Mouse (Mus musculus) liver, adult 2 months (tissue): ENCODE data around the gene Abhd13. TPM values are rescaled to one million over a fixed set of nuclear protein-coding genes. Genes with fewer than 3 reads are reported as not detected.

Experiments used
- DNase-seq: peaks from one replicate; pipeline ENCODE4 v3.0.0-alpha.2; 2011; ENCODE audit warnings: low read depth, low spot score; ENCODE audit errors: extremely low read depth
- H3K27ac ChIP-seq: fragments of 200-500 bp; replicated peaks from 2 replicates; pipeline ENCODE4 v1.5.1; 2012; ENCODE audit warnings: low read depth, mild to moderate bottlenecking, control low read depth, inconsistent platforms, low read length; ENCODE audit not compliant: insufficient read depth
- H3K27me3 ChIP-seq: fragments of 200-500 bp; 2 replicates; pipeline ENCODE4 v1.6.1; 2012; ENCODE audit warnings: mild to moderate bottlenecking, moderate library complexity, low read length, inconsistent platforms; ENCODE audit not compliant: control insufficient read depth, insufficient read depth
- H3K36me3 ChIP-seq: fragments of 200-500 bp; 2 replicates; pipeline ENCODE4 v1.6.1; 2012; ENCODE audit warnings: low read length, inconsistent platforms; ENCODE audit not compliant: control insufficient read depth, insufficient read depth
- H3K4me1 ChIP-seq: fragments of 200-500 bp; 2 replicates; pipeline ENCODE4 v1.6.1; 2011; ENCODE audit warnings: low read length; ENCODE audit not compliant: control insufficient read depth, insufficient read depth
- H3K4me3 ChIP-seq: fragments of 200-500 bp; 2 replicates; pipeline ENCODE4 v1.5.1; 2011; ENCODE audit warnings: low read depth, mild to moderate bottlenecking, control low read depth, low read length, moderate library complexity; ENCODE audit not compliant: insufficient read depth
- H3K79me2 ChIP-seq: fragments of 200-500 bp; 2 replicates; pipeline ENCODE4 v1.6.1; 2012; ENCODE audit warnings: inconsistent platforms, mild to moderate bottlenecking, low read length, moderate library complexity; ENCODE audit not compliant: control insufficient read depth, insufficient read depth
- H3K9ac ChIP-seq: fragments of 200-500 bp; 2 replicates; pipeline ENCODE4 v1.6.1; 2012; ENCODE audit warnings: low read depth, mild to moderate bottlenecking, control low read depth, inconsistent platforms, low read length
- CTCF ChIP-seq: fragments of 200-500 bp; IDR thresholded peaks from 2 replicates; pipeline ENCODE4 v1.5.1; 2011; ENCODE audit warnings: low read depth, low read length, control low read depth
- POLR2A ChIP-seq: fragments of 200-500 bp; IDR thresholded peaks from 2 replicates; pipeline ENCODE4 v1.6.1; 2011; ENCODE audit warnings: low read length, control low read depth; ENCODE audit not compliant: insufficient read depth; ENCODE audit errors: extremely low read depth
- whole genome bisulfite sequencing: fragments of 180-500 bp; shearing (Covaris S2); methylation state at CpG from one replicate; pipeline ENCODE4 v1.1.7; 2018; 5-methylcytosine and 5-hydroxymethylcytosine counted together
- polyA plus RNA-seq: library from polyadenylated mRNA; depleted of rRNA; stranded (reverse); fragments of >200 nt; gene quantifications from 2 replicates; pipeline ENCODE4 v1.2.3, GENCODE M21; 2012
- total RNA-seq: library from RNA; depleted of rRNA; stranded (reverse); fragments of >200 nt; gene quantifications from 2 replicates; pipeline ENCODE4 v1.2.3, GENCODE M21; 2014

The Abhd13 gene
- total and polyA plus RNA-seq, 2 experiments = 3.2 to 12.3 TPM

- DNase-seq = no peak
- Histone ChIP-seq H3K36me3 (no peaks in the 10 kb centered on the region), H3K4me3 (no peak overlapping the region), H3K27ac (no peak overlapping the region), H3K79me2 (no peaks in the 10 kb centered on the region), H3K27me3 (no peaks in the 10 kb centered on the region), H3K4me1 (no peaks in the 10 kb centered on the region), H3K9ac (no peak overlapping the region)
- WGBS = 56% methylated on average over 10 of the region's 10 CpGs
- TF ChIP-seq POLR2A = no peak
- no peak for TF ChIP-seq CTCF
These were observed 28.2 kb upstream of the Abhd13 start for GRCm38 (mm10) chr8:9949134-9949890.

GRCm38 (mm10) chr8:9958338-9958737 lies 19.2 kb upstream of the Abhd13 start:
- 69% methylated on average over 4 of the region's 4 CpGs for WGBS
- DNase-seq = no peak

GRCm38 (mm10) chr8:9959919-9960318 lies 17.6 kb upstream of the Abhd13 start:
- Histone ChIP-seq H3K4me3 (no peak overlapping the region), H3K4me1 (no peaks in the 10 kb centered on the region), H3K79me2 (no peaks in the 10 kb centered on the region), H3K36me3 (no peaks in the 10 kb centered on the region), H3K9ac (no peak overlapping the region), H3K27ac (no peak overlapping the region), H3K27me3 (no peaks in the 10 kb centered on the region)
- DNase-seq = no peak
- TF ChIP-seq CTCF = no peak
- TF ChIP-seq POLR2A = no peak
- WGBS = 92% methylated on average over 2 of the region's 2 CpGs

More at GRCm38 (mm10) chr8:9958338-9958737, 19.2 kb upstream of the Abhd13 start:
- Histone ChIP-seq H3K79me2 (no peaks in the 10 kb centered on the region), H3K27me3 (no peaks in the 10 kb centered on the region), H3K9ac (no peak overlapping the region), H3K4me3 (no peak overlapping the region), H3K36me3 (no peaks in the 10 kb centered on the region), H3K4me1 (no peaks in the 10 kb centered on the region), H3K27ac (no peak overlapping the region)
- no peak for TF ChIP-seq POLR2A
- TF ChIP-seq CTCF = no peak

- Histone ChIP-seq H3K79me2 (no peaks in the 10 kb centered on the region), H3K9ac (no peak overlapping the region), H3K36me3 (peaks cover 13% of the 10 kb centered on the region), H3K4me1 (0 out of 2 replicates have a peak, but pooled peaks cover under 1% of the 10 kb centered on the region), H3K27ac (no peak overlapping the region), H3K4me3 (no peak overlapping the region), H3K27me3 (no peaks in the 10 kb centered on the region)
- TF ChIP-seq CTCF (no peak), POLR2A (no peak)
- DNase-seq = no peak
- 97% methylated on average over 9 of the region's 9 CpGs for WGBS
These were observed 5.6 kb upstream of the Abhd13 start for GRCm38 (mm10) chr8:9971866-9972265.

GRCm38 (mm10) chr8:9975276-9975675 lies 2.2 kb upstream of the Abhd13 start:
- peaks cover 10% of the 10 kb centered on the region for H3K4me1 ChIP-seq
- no peaks in the 10 kb centered on the region for H3K27me3 ChIP-seq
- no peak overlapping the region for H3K9ac ChIP-seq
- H3K36me3 ChIP-seq = peaks cover 13% of the 10 kb centered on the region
- H3K79me2 ChIP-seq = peaks cover 12% of the 10 kb centered on the region; the same call in 1 of the 2 replicates
- no peak overlapping the region for H3K4me3 ChIP-seq
- no peak overlapping the region for H3K27ac ChIP-seq
- WGBS = 31% methylated on average over 5 of the region's 5 CpGs
- no peak for DNase-seq
- TF ChIP-seq POLR2A = no peak
- TF ChIP-seq CTCF = no peak

- peaks cover 12% of the 10 kb centered on the region for H3K36me3 ChIP-seq
- TF ChIP-seq CTCF (peak; percentile 91), POLR2A (no peak)
- under 1% methylated on average over 47 of the region's 47 CpGs for WGBS
- H3K79me2 ChIP-seq = peaks cover 15% of the 10 kb centered on the region; the same call in 1 of the 2 replicates
- peak; percentile 92 for DNase-seq
- peak overlapping the region; percentile 68 for H3K4me3 ChIP-seq
- H3K9ac ChIP-seq = peak overlapping the region; percentile 79
- H3K27me3 ChIP-seq = no peaks in the 10 kb centered on the region
- H3K27ac ChIP-seq = peak overlapping the region; percentile 26; the same call in 1 of the 2 replicates
- peaks cover 10% of the 10 kb centered on the region for H3K4me1 ChIP-seq
These were observed 1.5 kb upstream of the Abhd13 start for GRCm38 (mm10) chr8:9975898-9976611.
